Mouse (Mus musculus) neural tube, embryonic 14.5 days (tissue): ENCODE results near the gene Ccdc88b. TPM values are rescaled to one million over a fixed set of nuclear protein-coding genes. Genes with fewer than 3 reads are reported as not detected.

Experiments
- ATAC-seq: fragments of 200-750 bp; cut with Nextera tagmentation; 2 replicates; pipeline ENCODE4 v1.8.0; 2017; ENCODE audit warnings: low read depth, mild to moderate bottlenecking, moderate TSS enrichment, moderate library complexity
- H3K27ac ChIP-seq: fragments of 300-500 bp; sonication (generic); 2 replicates; pipeline ENCODE4 v1.5.1; 2014; ENCODE audit warnings: low read depth, mild to moderate bottlenecking, control low read depth, low read length, moderate library complexity, mixed read lengths
- H3K27me3 ChIP-seq: fragments of 300-500 bp; sonication (generic); 2 replicates; pipeline ENCODE4 v1.6.1; 2014; ENCODE audit warnings: low read length; ENCODE audit not compliant: control insufficient read depth, insufficient read depth
- H3K36me3 ChIP-seq: fragments of 300-500 bp; sonication (generic); 2 replicates; pipeline ENCODE4 v1.6.1; 2014; ENCODE audit warnings: low read length, mixed read lengths; ENCODE audit not compliant: control insufficient read depth, insufficient read depth
- H3K4me1 ChIP-seq: fragments of 300-500 bp; sonication (generic); 2 replicates; pipeline ENCODE4 v1.6.1; 2014; ENCODE audit warnings: low read length; ENCODE audit not compliant: control insufficient read depth, insufficient read depth
- H3K4me2 ChIP-seq: fragments of 300-500 bp; sonication (generic); 2 replicates; pipeline ENCODE4 v1.6.1; 2014; ENCODE audit warnings: mild to moderate bottlenecking, low read depth, low read length, control low read depth
- H3K4me3 ChIP-seq: fragments of 300-500 bp; sonication (generic); 2 replicates; pipeline ENCODE4 v1.5.1; 2014; ENCODE audit warnings: low read depth, low read length, control low read depth, mixed read lengths
- H3K9ac ChIP-seq: fragments of 300-500 bp; sonication (generic); replicated peaks from 2 replicates; pipeline ENCODE4 v1.6.1; 2014; ENCODE audit warnings: low read depth, mild to moderate bottlenecking, control low read depth, low read length, mixed read lengths
- H3K9me3 ChIP-seq: fragments of 300-500 bp; sonication (generic); 2 replicates; pipeline ENCODE4 v1.6.1; 2016; ENCODE audit warnings: low read length; ENCODE audit not compliant: control insufficient read depth
- WGBS: fragments of 180-500 bp; shearing (Covaris S2); extraction: QIAGEN DNeasy Blood & Tissue Kit; methylation state at CpG from one replicate; pipeline ENCODE4 v1.1.7; 2014; 5-methylcytosine and 5-hydroxymethylcytosine counted together
- polyA plus RNA-seq: library from polyadenylated mRNA; unstranded; fragments of >200 nt; fragmentation: Nextera tagmentation; extraction: Ambion mirVana; gene quantifications from 2 replicates; pipeline ENCODE4 v1.2.1, GENCODE M21; 2014

Ccdc88b gene
- polyA plus RNA-seq, 1 experiment from 2014 or later = 0.32 TPM

DNA sequence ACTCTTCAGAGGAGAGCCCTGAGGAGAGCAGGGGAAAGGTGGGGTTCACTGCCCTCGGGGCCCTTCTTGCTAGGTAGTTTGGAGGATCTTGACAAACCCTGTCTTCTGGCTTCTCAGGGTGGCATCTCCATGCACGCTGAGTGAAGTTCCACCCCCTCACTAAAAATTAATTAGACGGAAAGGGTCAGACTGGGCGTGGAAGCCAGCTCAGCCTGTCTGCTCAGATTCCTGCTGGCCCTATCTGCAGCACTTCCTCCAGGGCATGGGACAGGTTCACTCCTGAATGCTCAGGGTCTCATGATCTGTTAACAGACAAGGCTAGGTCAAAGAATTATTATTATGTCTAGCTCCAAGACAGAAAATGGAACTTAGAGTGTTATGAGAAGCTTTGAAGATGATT lies 34.5 kb upstream of the Ccdc88b start:
- Histone ChIP-seq H3K27me3 (no peaks in the 10 kb centered on the region), H3K4me2 (no peak overlapping the region), H3K36me3 (no peaks in the 10 kb centered on the region), H3K9me3 (no peaks in the 10 kb centered on the region), H3K9ac (no peak overlapping the region), H3K27ac (no peak overlapping the region), H3K4me1 (no peaks in the 10 kb centered on the region), H3K4me3 (no peak overlapping the region)
- no peak for ATAC-seq
- 65% methylated on average over 4 of the region's 4 CpGs for WGBS

DNA sequence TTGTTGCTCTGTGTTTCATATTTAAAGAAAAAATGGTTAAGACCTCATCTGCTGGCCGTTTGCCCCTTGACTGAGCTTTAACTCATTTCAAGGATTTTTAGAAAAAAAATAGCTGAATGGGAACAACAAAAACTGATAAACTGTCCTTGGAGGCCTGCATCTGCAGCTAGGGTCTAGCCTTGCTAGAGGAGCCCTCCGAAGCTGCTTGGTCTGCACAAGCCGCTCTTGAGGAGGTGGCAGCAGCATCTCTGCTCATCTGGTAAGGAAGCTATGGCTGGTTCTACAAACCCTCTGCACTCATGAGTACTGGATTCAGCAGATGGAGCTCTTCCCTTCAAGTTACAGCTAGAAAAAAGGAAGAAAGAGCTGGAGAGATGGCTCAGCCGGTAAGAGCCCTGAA lies 20.0 kb upstream of the Ccdc88b start:
- Histone ChIP-seq H3K9ac (no peak overlapping the region), H3K4me3 (no peak overlapping the region), H3K27ac (no peak overlapping the region), H3K4me1 (no peaks in the 10 kb centered on the region), H3K36me3 (no peaks in the 10 kb centered on the region), H3K4me2 (no peak overlapping the region), H3K27me3 (no peaks in the 10 kb centered on the region), H3K9me3 (peaks cover 3% of the 10 kb centered on the region; the same call in 1 of the 2 replicates)
- WGBS = 91% methylated on average over 4 of the region's 4 CpGs
- ATAC-seq = no peak

DNA sequence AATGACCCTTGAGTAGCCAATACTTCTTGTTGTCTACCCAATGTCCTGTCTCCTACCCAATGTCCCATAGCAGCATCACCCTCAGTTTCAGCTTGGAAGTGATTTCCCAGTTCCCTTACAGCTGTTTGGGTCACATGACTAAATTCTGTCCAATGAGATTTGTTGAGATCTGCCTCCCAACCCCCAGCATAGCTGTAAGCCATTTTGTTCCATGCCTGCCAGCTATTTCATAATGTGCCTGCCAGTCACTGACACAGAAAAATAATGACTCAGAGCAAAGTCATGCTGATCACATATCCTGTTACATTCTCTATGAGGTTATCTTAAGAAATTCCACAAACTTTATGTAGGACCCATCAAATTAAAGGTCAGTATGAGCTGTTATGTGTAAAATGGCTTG lies 18.8 kb upstream of the Ccdc88b start:
- Histone ChIP-seq H3K4me2 (no peak overlapping the region), H3K27ac (no peak overlapping the region), H3K4me1 (no peaks in the 10 kb centered on the region), H3K27me3 (no peaks in the 10 kb centered on the region), H3K36me3 (no peaks in the 10 kb centered on the region), H3K9me3 (peaks cover 3% of the 10 kb centered on the region; the same call in 1 of the 2 replicates), H3K4me3 (no peak overlapping the region), H3K9ac (no peak overlapping the region)
- no peak for ATAC-seq

DNA sequence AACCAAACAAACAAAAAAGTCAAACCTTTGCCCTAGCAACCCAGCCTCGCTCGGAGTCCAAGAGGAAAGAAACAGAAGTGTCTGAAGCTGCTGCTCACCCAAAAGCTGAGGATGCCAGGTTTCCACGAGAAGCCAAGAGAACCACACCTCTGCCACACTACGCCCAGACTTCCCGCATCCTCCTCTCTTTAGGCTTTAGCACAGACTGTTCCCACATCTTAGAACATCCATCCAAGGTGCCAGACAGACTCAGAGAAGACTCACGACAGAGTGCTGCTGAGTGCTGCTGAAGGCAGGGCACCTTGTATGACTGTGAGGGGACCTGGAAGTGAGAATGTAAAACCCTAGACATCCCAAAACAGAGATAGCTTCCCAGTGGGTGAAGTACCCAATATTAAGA lies 17.8 kb upstream of the Ccdc88b start:
- no peaks in the 10 kb centered on the region for H3K36me3 ChIP-seq
- 88% methylated on average over 6 of the region's 6 CpGs for WGBS
- ATAC-seq = no peak
- H3K4me3 ChIP-seq = no peak overlapping the region
- no peak overlapping the region for H3K4me2 ChIP-seq
- peaks cover 3% of the 10 kb centered on the region; the same call in 1 of the 2 replicates for H3K9me3 ChIP-seq
- no peak overlapping the region for H3K27ac ChIP-seq
- H3K4me1 ChIP-seq = no peaks in the 10 kb centered on the region
- H3K27me3 ChIP-seq = no peaks in the 10 kb centered on the region
- H3K9ac ChIP-seq = no peak overlapping the region

DNA sequence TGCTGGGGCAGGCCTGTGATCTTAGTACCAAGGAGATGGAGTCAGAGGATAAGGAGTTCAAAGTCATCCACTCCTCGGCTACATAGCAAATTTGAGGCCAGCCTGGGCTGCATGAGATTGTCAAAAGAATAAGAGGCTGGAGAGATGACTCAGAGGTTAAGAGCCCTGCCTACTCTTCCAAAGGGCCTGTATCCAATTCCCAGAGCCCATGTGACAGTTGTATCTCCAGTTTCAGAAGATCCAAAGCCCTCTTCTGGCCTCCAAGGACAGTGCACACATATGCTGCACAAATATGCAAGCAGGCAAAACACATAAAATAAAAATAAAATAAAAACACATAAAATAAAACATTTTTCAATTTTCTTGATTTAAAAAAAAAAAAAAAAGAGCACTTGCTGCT lies 16.2 kb upstream of the Ccdc88b start:
- no peaks in the 10 kb centered on the region for H3K9me3 ChIP-seq
- no peaks in the 10 kb centered on the region for H3K4me1 ChIP-seq
- H3K27ac ChIP-seq = no peak overlapping the region
- no peaks in the 10 kb centered on the region for H3K36me3 ChIP-seq
- H3K4me2 ChIP-seq = no peak overlapping the region
- 85% methylated on average over 1 of the region's 1 CpGs for WGBS
- no peak overlapping the region for H3K4me3 ChIP-seq
- no peak overlapping the region for H3K9ac ChIP-seq
- no peak for ATAC-seq
- H3K27me3 ChIP-seq = no peaks in the 10 kb centered on the region

DNA sequence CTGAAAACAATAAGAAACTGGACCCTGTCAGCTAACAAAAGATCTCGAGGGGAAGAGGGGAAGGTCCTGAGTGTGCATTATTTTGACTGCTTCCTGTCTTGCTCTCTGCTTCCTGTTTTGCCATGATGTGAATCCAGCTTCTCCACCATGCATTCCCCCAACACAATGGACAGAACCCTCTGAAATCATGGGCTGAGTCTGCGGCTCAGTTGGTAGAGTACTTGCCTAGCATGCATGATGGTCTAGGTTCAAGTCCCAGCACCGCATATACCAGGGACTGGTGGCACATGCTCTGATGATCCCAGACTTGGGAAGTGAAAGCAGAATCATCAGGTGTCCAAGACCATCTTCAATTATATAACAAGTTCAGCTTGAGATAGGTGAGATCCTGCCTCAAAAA lies 14.7 kb upstream of the Ccdc88b start:
- H3K4me1 ChIP-seq = no peaks in the 10 kb centered on the region

DNA sequence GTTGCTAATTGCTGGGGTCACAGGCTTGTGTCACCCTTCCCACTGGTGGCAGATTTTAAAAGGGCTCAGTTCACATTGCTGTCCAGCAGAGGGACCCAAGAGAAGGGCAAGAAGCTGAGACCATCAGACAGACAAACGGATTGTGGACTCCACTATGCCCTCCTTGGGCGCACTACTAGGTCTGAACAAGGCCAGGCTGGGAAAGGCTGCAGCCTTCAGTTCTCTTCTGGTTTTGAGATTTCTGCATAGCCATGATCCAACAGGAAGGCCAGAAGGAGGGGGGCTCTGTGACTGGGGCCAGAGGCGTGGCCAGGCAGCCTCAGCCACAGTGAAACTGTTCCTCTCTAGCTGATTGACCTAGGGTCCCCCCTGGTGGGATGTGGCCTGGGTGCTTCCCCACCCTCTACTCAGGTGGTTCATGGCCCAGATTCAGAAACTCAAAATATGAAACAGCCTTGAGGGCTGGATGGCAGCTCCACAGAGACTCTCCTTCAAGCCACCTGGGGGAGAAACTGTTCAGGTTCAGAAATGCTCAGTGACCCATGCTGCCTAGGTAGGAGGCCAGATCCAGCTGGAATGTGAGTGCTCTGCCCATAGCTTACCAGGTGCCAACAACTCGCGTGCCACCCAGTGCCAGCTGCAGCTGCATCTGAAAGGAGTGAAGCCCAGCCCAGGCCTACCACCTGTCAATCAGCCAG lies 13.7 kb upstream of the Ccdc88b start:
- Histone ChIP-seq H3K4me1 (no peaks in the 10 kb centered on the region), H3K9me3 (no peaks in the 10 kb centered on the region), H3K27ac (no peak overlapping the region), H3K4me3 (no peak overlapping the region), H3K9ac (no peak overlapping the region), H3K27me3 (no peaks in the 10 kb centered on the region), H3K36me3 (no peaks in the 10 kb centered on the region), H3K4me2 (no peak overlapping the region)
- 59% methylated on average over 5 of the region's 5 CpGs for WGBS
- ATAC-seq = no peak

More for the DNA sequence above, 14.7 kb upstream of the Ccdc88b start:
- Histone ChIP-seq H3K36me3 (no peaks in the 10 kb centered on the region), H3K9ac (no peak overlapping the region), H3K9me3 (no peaks in the 10 kb centered on the region), H3K27me3 (no peaks in the 10 kb centered on the region), H3K4me3 (no peak overlapping the region), H3K27ac (no peak overlapping the region), H3K4me2 (no peak overlapping the region)
- WGBS = 80% methylated on average over 3 of the region's 3 CpGs
- no peak for ATAC-seq

DNA sequence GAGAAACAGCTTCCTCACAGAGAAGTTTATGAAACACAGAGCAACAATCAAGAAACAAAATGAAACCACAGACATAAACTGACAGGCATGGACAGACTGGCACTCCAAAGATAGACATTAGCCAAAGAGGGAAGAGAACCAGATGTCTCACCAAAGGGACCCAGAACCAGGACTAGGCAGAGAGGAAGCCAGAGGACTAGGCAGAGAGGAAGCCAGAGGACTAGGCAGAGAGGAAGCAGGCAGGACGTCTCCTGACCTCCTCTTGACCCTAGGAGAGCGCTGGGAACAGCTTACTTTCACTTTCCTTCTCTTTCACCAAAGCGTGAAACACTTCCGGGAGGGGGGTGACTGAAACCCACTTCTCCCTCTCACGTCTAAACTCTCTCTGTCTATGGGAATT lies 11.3 kb upstream of the Ccdc88b start:
- H3K27ac ChIP-seq = no peak overlapping the region
- H3K9me3 ChIP-seq = no peaks in the 10 kb centered on the region
- H3K4me2 ChIP-seq = no peak overlapping the region
- H3K36me3 ChIP-seq = no peaks in the 10 kb centered on the region
- H3K9ac ChIP-seq = no peak overlapping the region
- no peaks in the 10 kb centered on the region for H3K4me1 ChIP-seq
- no peak for ATAC-seq
- 1% methylated on average over 5 of the region's 5 CpGs for WGBS
- no peak overlapping the region for H3K4me3 ChIP-seq
- no peaks in the 10 kb centered on the region for H3K27me3 ChIP-seq

DNA sequence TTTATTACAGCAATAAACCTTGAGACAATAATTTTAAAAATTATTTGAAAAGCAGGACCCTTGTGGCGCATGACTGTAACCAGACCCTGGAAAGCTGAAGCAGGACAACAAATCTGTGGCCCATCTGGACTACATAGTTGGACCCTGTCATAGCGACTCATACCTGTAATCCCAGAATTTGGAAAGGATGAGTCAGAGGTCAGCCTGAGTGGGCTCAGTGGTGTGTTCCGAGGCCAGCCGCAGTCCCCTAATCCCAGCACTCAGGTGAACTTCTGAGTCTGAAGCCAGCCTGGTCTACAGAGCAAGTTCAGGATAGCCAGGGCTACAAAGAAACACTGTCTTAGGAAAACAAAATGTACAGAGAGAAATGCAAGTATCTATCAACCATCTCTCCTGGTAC lies 3.4 kb upstream of the Ccdc88b start:
- Histone ChIP-seq H3K9me3 (no peaks in the 10 kb centered on the region), H3K36me3 (no peaks in the 10 kb centered on the region), H3K27me3 (no peaks in the 10 kb centered on the region), H3K4me3 (no peak overlapping the region), H3K4me1 (no peaks in the 10 kb centered on the region), H3K4me2 (no peak overlapping the region), H3K27ac (no peak overlapping the region), H3K9ac (no peak overlapping the region)
- ATAC-seq = no peak
- WGBS = 96% methylated on average over 4 of the region's 4 CpGs
